Mouse (Mus musculus) urinary bladder, postnatal 4 days (tissue): ENCODE measurements around the gene Nck2.

ENCODE experiments used
- DNase-seq, 2 experiments: peaks; one replicate each; pipeline ENCODE4 v3.0.0; 2021 to 2022; ENCODE audit warnings: low spot score in 2 of 2

Gene Nck2

GRCm38 (mm10) chr1:43468978-43469377 is 24.6 kb downstream of the Nck2 start:
- no peak for DNase-seq

GRCm38 (mm10) chr1:43470421-43471179 is 26.2 kb downstream of the Nck2 start:
- no peak for DNase-seq

DNA sequence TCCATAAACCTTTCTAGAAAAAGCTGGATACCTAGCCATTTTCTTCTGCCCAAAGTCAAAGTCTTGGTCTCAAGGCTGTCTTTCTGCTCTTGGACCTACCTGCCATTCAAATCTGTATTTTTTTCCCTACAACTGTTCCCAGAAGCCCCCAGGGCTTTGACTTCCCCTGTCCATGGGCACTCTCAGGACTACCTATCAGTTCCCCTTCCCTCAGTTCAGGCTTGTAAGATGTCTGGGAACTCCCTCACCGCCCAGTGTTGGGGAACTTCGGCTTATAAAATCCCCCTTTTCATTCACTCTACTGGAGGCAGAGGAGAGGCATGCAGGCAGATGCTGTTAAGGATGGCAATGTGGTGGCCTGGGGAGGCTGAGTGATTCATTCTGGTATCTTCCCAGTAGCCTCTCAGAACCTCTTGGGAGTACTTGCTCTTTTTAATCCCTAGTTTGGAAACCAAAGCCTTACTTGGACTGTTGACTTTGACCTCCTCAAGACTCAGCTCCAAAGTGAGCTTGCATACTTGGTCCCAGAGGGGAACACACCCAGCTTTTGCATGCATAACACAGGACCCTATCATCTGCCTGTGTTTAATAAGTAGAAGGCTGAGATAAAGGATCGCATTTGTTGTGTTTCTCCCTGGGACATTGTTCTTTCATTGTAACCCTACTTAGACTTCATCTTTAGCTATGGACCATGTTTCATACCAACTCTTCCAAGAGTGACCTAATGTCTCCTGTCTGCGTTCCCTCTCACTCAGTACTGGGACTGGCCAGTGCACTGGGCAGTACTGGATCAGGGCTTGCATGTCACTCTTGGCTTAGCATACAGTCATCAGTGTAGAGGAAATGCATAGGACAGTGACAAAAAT is 27.0 kb downstream of the Nck2 start:
- no peak for DNase-seq

DNA sequence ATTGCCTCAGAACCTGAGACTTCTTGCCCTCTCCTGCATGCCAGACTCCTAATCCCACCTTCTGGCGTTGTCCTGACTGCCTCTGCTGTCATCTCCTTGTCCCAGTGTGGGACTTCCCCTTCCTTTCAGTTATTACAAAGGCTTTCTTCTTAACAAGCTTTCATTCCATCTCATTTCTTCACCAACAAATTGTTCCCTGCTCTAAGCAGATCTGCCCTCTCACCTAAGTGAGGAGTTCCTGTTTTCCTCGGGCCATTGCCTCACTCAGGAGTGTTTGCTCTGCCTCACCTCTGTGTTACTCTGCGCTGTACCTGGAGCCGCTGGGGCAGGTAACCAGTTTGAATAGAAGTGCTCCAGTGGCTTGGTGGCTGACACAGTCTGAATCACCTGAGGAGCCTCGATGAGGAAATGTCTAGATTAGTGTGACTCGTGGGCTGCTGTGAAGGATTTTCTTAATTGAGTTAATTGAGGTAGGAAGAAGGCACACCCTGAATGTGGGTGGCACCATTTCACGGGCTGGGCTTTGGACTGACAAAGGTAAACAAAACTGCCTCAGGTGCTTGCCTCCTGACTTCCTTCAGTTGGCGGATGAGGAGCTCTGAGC is 27.8 kb downstream of the Nck2 start:
- DNase-seq, result no peak

GRCm38 (mm10) chr1:43473734-43474534 is 29.6 kb downstream of the Nck2 start:
- DNase-seq, result no peak

GRCm38 (mm10) chr1:43474535-43475409 is 30.4 kb downstream of the Nck2 start:
- no peak for DNase-seq

- DNase-seq, result no peak
Measured at GRCm38 (mm10) chr1:43477954-43478353, 33.6 kb downstream of the Nck2 start.

GRCm38 (mm10) chr1:43485204-43485603 is 40.8 kb downstream of the Nck2 start:
- no peak for DNase-seq

DNA sequence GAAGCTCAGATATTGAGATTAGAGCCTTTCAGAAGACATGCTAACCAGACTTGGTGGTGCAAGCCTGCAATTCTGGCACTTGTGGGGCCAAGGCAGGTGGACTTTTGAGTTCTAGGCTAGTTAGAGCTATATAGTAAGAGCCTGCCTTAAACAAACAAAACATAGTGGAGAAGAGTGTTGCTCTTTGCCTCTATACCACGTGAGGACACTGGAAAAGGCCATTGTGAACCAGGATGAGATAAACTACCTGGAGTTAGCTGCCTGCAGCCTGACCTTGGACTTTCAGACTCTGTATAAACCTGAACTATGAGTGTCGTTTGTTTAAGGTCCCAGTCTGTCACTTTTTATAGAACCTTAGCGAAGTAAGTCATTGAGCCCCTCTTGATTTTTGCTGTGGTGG is 42.1 kb downstream of the Nck2 start:
- no peak for DNase-seq

- DNase-seq, result no peak
Measured at GRCm38 (mm10) chr1:43486956-43487722, 42.8 kb downstream of the Nck2 start.

DNA sequence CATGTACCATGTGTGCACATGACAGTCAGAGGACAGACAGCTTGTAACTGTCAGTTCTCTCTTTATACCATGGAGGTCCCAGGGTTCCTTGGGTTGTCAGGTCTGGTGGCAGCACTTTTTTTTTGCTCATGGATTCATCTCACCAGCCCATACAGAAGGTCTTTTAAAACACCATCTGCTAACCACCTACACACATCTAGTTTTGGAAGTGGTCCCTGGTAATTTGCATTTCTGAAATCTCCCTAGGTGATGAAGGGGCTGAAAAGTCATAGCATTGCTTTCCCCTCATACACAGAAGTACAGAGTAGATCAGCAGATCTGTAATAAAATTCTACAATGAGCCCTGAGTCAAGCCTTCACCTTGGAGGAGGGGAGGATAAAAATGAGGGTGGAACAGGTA is 44.9 kb downstream of the Nck2 start:
- DNase-seq, result no peak

DNA sequence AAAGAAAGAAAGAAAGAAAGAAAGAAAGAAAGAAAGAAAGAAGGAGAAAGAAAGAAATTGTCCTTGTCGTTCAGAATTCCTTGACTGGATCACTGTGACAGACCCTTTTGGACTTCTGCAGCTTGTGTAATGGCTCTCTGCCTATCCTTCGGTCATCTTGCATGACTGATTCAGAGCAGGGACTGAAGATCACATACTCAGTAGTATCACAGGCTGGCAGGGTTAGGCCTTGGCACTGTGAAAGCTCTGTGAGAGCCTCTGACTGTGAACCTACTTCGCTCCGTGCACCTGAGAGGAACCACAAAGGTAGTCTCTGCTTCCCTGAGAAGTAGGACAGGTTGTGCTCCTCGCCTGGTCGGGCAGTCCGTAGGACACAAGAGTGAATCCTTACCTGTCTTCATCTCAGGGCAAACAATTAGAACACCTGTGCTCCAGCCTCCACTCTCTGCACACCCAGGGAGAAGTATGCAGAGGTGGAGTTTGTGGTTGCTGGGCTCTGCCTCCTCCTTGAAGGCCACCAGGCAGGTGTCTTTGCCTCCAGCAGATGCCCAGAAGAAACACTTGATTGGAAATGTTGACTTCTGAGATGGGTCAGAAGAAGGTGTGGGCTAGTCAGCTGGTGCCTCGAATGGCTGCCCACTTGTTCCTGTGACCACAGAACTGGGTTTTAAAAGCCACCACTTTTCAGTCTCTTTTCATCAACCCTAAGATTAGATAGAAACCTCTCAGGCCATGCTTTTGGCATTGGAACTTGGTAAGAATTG is 47.3 kb downstream of the Nck2 start:
- DNase-seq, result no peak

DNA sequence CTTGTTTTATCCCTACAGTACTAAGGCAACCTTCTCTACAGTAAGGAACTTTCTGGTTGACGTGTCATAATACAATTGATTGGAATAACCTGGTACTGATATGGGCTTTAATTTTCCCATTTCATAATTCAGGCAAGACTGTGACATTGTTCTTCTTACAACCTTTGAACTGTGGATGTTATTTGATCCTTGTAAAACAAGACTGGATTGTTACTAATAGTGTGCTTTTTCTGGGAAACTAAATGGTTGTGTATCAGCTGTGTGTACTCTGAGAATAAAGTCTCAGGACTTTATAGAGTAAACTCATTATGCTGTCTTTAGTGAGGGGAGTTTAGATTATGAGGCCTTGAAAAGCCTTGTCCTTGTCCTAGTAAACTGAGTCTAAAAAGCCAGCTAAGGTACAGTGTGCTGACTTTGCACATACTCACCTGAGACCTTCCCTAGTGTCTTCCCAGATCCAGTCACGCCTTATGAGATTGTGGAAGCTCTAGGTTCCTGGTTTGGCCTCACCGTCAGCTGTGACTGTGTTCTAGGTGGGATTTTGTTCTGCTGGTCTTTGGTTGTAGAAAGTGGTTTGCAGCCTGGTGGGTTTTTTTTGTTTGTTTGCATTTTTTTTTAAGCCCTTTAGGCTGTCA is 48.5 kb downstream of the Nck2 start:
- DNase-seq, result no peak

DNA sequence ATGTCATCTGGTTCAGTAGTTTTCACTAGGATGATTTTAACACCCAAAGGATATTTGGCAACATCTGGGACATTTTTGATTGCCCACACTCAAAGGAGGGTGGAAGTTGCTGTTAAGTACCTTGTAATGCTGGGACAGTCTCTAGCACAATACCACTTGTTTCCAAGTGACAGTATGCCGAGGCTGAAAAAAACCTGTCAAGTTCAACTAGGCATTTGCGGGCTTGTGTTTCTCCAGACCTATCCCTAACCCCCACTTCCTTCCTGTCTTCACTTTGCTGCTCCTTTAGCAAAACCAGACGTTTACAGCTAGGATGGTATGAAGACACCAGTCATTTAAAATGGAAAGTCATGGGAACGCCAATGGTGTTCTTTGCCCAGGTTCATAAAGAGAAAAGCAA is 51.7 kb downstream of the Nck2 start:
- DNase-seq, result no peak

DNA sequence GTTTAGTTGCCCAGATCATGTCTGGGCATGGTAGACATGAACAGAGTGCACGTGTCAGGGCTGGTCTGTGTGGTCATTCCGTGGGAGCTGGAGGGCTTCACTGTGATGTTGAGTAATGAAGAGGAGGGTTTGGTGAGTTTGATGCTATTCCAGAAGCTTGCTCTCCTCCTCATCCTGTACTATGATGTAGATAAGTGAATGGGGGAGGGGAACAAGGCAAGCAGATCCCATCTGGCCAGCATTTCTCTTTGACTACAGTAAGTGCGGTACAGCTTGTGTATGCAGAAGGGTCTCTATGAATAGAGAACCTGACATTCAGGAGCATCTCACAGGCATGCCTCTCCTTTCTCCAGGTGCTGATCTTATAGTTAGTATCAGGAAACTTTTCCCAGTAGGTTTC is 52.6 kb downstream of the Nck2 start:
- no peak for DNase-seq

DNA sequence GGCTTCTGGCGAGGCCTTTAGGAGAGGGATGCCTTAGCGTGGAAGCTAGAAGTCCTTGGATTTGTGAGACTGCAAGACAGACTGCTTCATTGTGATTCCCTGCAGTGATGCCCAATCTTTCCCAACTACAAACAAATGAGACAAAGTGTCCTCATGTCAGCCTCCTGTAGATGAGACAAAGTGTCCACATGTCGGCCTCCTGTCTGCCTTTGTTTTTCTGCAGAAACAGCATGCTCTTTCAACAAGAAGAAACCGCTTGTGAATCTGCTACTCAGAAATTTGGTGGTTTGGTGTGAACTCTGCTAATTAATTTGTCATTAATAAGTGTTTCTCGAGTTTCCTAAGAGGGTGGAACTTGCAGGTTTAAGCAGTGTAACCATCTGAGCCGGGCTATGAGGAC is 53.6 kb downstream of the Nck2 start:
- DNase-seq, result no peak

DNA sequence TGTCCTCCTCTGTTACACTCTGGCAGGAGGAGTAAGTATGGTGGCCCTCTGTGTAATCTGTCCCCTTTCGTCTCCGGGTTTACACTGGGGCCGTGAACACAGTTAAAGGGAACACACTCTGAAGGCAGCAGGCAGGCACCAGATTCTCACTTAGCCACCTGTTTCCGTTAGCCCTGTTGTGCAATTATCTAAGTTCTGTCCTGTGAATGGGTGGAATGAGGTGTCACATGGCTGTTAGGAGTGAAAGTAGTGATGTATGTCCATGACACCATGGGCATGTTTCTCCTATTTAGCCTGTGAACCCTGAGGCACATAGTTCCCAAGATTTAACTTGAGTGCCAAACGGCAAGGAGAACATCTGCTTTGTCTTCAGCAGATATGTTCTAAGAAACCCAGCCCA is 55.7 kb downstream of the Nck2 start:
- DNase-seq, result no peak

- no peak for DNase-seq
Measured at GRCm38 (mm10) chr1:43501143-43501919, 57.0 kb downstream of the Nck2 start.
